Mouse (Mus musculus) limb, embryonic 13.5 days (tissue): Measurements from ENCODE around the gene Esr1. TPM values are rescaled to one million over a fixed set of nuclear protein-coding genes. Genes with fewer than 3 reads are reported as not detected.

ENCODE experiments used
- ATAC-seq: fragments of 200-750 bp; cut with Nextera tagmentation; 2 replicates; pipeline ENCODE4 v1.8.0; 2017; ENCODE audit warnings: low read depth, moderate number of reproducible peaks, moderate TSS enrichment; ENCODE audit not compliant: low FRiP score
- H3K27ac ChIP-seq: fragments of 300-500 bp; sonication (generic); 2 replicates; pipeline ENCODE4 v1.5.1; 2015; ENCODE audit warnings: inconsistent platforms, mild to moderate bottlenecking, moderate library complexity
- H3K27me3 ChIP-seq: fragments of 300-500 bp; sonication (generic); 2 replicates; pipeline ENCODE4 v1.6.1; 2015; ENCODE audit warnings: mild to moderate bottlenecking, inconsistent platforms
- H3K36me3 ChIP-seq: fragments of 300-500 bp; sonication (generic); 2 replicates; pipeline ENCODE4 v1.6.1; 2015; ENCODE audit warnings: inconsistent platforms, mild to moderate bottlenecking, moderate library complexity
- H3K4me1 ChIP-seq: fragments of 300-500 bp; sonication (generic); 2 replicates; pipeline ENCODE4 v1.6.1; 2015; ENCODE audit warnings: inconsistent platforms
- H3K4me2 ChIP-seq: fragments of 300-500 bp; sonication (generic); replicated peaks from 2 replicates; pipeline ENCODE4 v1.6.1; 2015; ENCODE audit warnings: inconsistent platforms, mild to moderate bottlenecking, moderate library complexity
- H3K4me3 ChIP-seq: fragments of 300-500 bp; sonication (generic); 2 replicates; pipeline ENCODE4 v1.5.1; 2015; ENCODE audit warnings: moderate library complexity, mild to moderate bottlenecking, inconsistent platforms
- H3K9ac ChIP-seq: fragments of 300-500 bp; sonication (generic); 2 replicates; pipeline ENCODE4 v1.6.1; 2015; ENCODE audit warnings: mild to moderate bottlenecking, inconsistent platforms
- H3K9me3 ChIP-seq: fragments of 300-500 bp; sonication (generic); 2 replicates; pipeline ENCODE4 v1.6.1; 2016; ENCODE audit warnings: inconsistent platforms
- WGBS: fragments of 180-500 bp; shearing (Covaris S2); methylation state at CpG from one replicate; pipeline ENCODE4 v1.1.7; 2015; 5-methylcytosine and 5-hydroxymethylcytosine counted together
- polyA plus RNA-seq: library from polyadenylated mRNA; unstranded; fragments of >200 nt; fragmentation: Nextera tagmentation; extraction: Ambion mirVana; gene quantifications from 2 replicates; pipeline ENCODE4 v1.2.1, GENCODE M21; 2015

Esr1 gene
- polyA plus RNA-seq, 1 experiment from 2014 or later: 0.92 TPM

DNA sequence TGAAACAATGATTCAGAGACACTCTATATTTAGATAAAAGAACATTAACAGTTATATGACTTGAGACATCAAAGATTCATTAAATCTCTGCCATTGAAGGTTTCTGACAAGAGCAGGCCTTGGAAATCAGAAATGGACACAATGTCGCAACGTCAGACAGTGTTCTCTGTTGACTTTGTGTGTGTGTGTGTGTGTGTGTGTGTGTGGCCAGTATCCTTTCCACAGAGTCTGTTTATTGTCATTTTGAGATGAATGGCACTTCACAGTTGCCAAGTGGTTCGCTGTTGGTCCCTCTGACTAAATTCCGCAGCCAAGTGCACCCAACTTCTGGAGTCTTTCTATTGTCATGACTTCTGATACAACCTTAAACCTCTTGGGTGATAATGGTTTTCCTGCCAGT is 362.9 kb downstream of the Esr1 start:
- Histone ChIP-seq H3K4me2 (no peak overlapping the region), H3K4me3 (no peak overlapping the region), H3K36me3 (no peaks in the 10 kb centered on the region), H3K9ac (no peak overlapping the region), H3K27ac (no peak overlapping the region), H3K4me1 (no peaks in the 10 kb centered on the region; the same call in 1 of the 2 replicates), H3K9me3 (no peaks in the 10 kb centered on the region), H3K27me3 (no peaks in the 10 kb centered on the region)
- 88% methylated on average over 4 of the region's 4 CpGs for WGBS
- no peak for ATAC-seq

DNA sequence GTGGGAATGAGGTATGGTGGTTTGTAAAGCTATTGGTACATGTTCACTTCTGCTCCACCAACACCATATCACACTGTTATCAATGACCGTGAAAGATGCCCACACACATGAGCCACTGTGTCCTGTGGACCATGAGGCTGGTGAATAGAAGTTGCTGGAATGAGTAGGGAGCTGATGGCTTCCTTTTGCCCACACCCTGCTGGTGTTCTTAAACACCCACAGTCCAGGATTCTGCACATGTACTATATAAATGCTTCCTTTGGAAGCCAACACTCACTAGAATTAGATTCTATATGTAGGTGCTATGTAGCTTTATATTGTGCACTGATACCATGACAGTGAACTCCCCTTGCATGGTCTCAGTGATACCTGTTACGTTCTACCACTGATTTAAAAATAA is 365.2 kb downstream of the Esr1 start:
- ATAC-seq: no peak
- no peaks in the 10 kb centered on the region; the same call in 1 of the 2 replicates for H3K4me1 ChIP-seq
- no peak overlapping the region for H3K27ac ChIP-seq
- no peaks in the 10 kb centered on the region for H3K27me3 ChIP-seq
- no peak overlapping the region for H3K4me2 ChIP-seq
- H3K9ac ChIP-seq: no peak overlapping the region
- no peaks in the 10 kb centered on the region for H3K9me3 ChIP-seq
- H3K36me3 ChIP-seq: no peaks in the 10 kb centered on the region
- no peak overlapping the region for H3K4me3 ChIP-seq
- WGBS: 87% methylated on average over 2 of the region's 2 CpGs

DNA sequence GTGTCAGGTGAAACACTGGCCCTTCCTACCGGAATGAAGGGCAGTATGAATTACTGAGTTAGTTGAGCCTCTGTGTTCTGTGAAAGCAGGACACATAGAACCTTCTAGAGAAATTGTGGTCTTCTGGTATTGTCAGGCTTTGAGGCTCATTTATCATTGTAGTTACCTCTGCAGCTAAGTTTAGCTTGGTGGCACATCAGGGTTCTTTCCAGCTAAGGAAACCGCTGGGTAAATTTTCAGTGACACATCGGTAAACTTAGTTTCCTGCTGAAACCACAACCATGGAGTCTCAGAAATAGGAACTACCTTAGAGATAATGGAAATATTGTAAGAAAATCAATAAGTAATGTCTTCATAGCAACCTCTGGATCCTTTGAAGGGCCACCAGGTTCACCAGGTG is 366.0 kb downstream of the Esr1 start:
- Histone ChIP-seq H3K36me3 (no peaks in the 10 kb centered on the region), H3K9ac (no peak overlapping the region), H3K4me3 (no peak overlapping the region), H3K9me3 (no peaks in the 10 kb centered on the region), H3K4me1 (no peaks in the 10 kb centered on the region; the same call in 1 of the 2 replicates), H3K27me3 (no peaks in the 10 kb centered on the region), H3K4me2 (no peak overlapping the region), H3K27ac (no peak overlapping the region)
- WGBS: 94% methylated on average over 3 of the region's 3 CpGs
- ATAC-seq: no peak

- Histone ChIP-seq H3K9ac (no peak overlapping the region), H3K4me3 (no peak overlapping the region), H3K4me1 (no peaks in the 10 kb centered on the region), H3K27ac (no peak overlapping the region), H3K36me3 (no peaks in the 10 kb centered on the region), H3K4me2 (no peak overlapping the region), H3K9me3 (no peaks in the 10 kb centered on the region), H3K27me3 (no peaks in the 10 kb centered on the region)
- 71% methylated on average over 2 of the region's 2 CpGs for WGBS
- ATAC-seq: no peak
Measured at GRCm38 (mm10) chr10:4983919-4984318, 372.5 kb downstream of the Esr1 start.

- ATAC-seq: no peak
- H3K36me3 ChIP-seq: no peaks in the 10 kb centered on the region
- no peak overlapping the region for H3K4me2 ChIP-seq
- H3K27ac ChIP-seq: no peak overlapping the region
- WGBS: 88% methylated on average over 3 of the region's 3 CpGs
- H3K27me3 ChIP-seq: no peaks in the 10 kb centered on the region; the same call in 1 of the 2 replicates
- no peak overlapping the region for H3K4me3 ChIP-seq
- no peaks in the 10 kb centered on the region for H3K9me3 ChIP-seq
- H3K9ac ChIP-seq: no peak overlapping the region
- no peaks in the 10 kb centered on the region for H3K4me1 ChIP-seq
Measured at GRCm38 (mm10) chr10:4993802-4994201, 382.4 kb downstream of the Esr1 start.

GRCm38 (mm10) chr10:4996592-4996991 is 385.2 kb downstream of the Esr1 start:
- ATAC-seq: no peak
- 74% methylated on average over 3 of the region's 3 CpGs for WGBS

GRCm38 (mm10) chr10:5008795-5009366 is 397.5 kb downstream of the Esr1 start:
- Histone ChIP-seq H3K9me3 (no peaks in the 10 kb centered on the region), H3K36me3 (no peaks in the 10 kb centered on the region), H3K9ac (no peak overlapping the region), H3K4me2 (peak overlapping the region; percentile 33), H3K4me3 (no peak overlapping the region), H3K4me1 (peaks cover 14% of the 10 kb centered on the region), H3K27me3 (peaks cover 28% of the 10 kb centered on the region; the same call in 1 of the 2 replicates), H3K27ac (no peak overlapping the region)
- 17% methylated on average over 8 of the region's 8 CpGs for WGBS
- peak; percentile 55; the same call in 1 of the 2 replicates for ATAC-seq

More at GRCm38 (mm10) chr10:4996592-4996991, 385.2 kb downstream of the Esr1 start:
- no peak overlapping the region for H3K27ac ChIP-seq
- H3K9me3 ChIP-seq: no peaks in the 10 kb centered on the region
- H3K4me1 ChIP-seq: no peaks in the 10 kb centered on the region
- H3K36me3 ChIP-seq: no peaks in the 10 kb centered on the region
- H3K9ac ChIP-seq: no peak overlapping the region
- no peaks in the 10 kb centered on the region; the same call in 1 of the 2 replicates for H3K27me3 ChIP-seq
- no peak overlapping the region for H3K4me2 ChIP-seq
- no peak overlapping the region for H3K4me3 ChIP-seq

- no peak overlapping the region for H3K4me3 ChIP-seq
- no peak overlapping the region for H3K27ac ChIP-seq
- H3K9ac ChIP-seq: no peak overlapping the region
- peaks cover 22% of the 10 kb centered on the region; the same call in 1 of the 2 replicates for H3K27me3 ChIP-seq
- H3K4me2 ChIP-seq: no peak overlapping the region
- H3K9me3 ChIP-seq: no peaks in the 10 kb centered on the region
- H3K36me3 ChIP-seq: no peaks in the 10 kb centered on the region
- no peak for ATAC-seq
- peaks cover 14% of the 10 kb centered on the region for H3K4me1 ChIP-seq
Measured at GRCm38 (mm10) chr10:5012004-5012403, 400.6 kb downstream of the Esr1 start.

DNA sequence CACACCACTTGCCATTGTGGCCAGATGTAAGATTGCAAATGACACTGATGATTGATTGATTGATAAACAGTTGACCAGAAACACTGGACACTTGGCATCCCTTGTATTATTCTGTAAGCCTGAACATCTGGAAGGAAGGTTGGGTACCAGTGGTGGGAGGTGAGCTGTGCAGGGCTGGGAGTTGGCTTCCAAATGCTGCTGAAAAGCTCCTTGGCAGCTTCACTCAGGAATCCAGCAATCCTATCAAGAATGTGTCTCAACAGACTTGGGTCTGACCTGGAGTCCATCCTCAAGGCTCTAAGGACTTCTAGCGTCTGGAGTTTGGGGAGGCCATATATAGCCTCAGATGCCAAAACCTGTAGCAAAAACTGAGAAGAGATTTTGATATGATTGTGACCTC is 403.6 kb downstream of the Esr1 start:
- no peak overlapping the region for H3K4me2 ChIP-seq
- no peak overlapping the region for H3K4me3 ChIP-seq
- no peaks in the 10 kb centered on the region for H3K4me1 ChIP-seq
- H3K9ac ChIP-seq: no peak overlapping the region
- no peaks in the 10 kb centered on the region for H3K36me3 ChIP-seq
- 86% methylated on average over 1 of the region's 1 CpGs for WGBS
- H3K9me3 ChIP-seq: no peaks in the 10 kb centered on the region
- peaks cover 7% of the 10 kb centered on the region; the same call in 1 of the 2 replicates for H3K27me3 ChIP-seq
- ATAC-seq: no peak
- H3K27ac ChIP-seq: no peak overlapping the region

DNA sequence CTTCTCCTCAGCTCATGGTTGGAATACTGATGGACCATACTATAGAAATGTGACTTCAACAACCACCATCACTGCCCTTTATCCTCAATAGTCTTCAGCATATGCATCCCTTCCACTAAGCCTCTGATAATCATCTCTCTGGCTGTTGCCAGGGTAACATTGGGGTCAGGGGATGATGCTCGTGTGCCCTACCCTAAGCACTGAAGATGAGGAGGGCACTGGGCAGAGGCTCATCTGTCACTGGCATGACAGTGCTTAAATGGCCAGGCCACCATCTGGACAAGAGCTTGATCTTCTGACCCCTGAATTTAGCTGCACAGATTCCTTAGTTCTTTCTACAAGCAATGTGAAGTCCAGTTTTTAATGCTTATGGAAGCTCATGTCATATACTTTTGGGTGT is 405.8 kb downstream of the Esr1 start:
- H3K27ac ChIP-seq: no peak overlapping the region
- H3K4me1 ChIP-seq: no peaks in the 10 kb centered on the region
- no peak overlapping the region for H3K4me3 ChIP-seq
- no peaks in the 10 kb centered on the region for H3K9me3 ChIP-seq
- no peaks in the 10 kb centered on the region; the same call in 1 of the 2 replicates for H3K27me3 ChIP-seq
- 68% methylated on average over 1 of the region's 1 CpGs for WGBS
- ATAC-seq: no peak
- no peak overlapping the region for H3K4me2 ChIP-seq
- no peaks in the 10 kb centered on the region; the same call in 1 of the 2 replicates for H3K36me3 ChIP-seq
- H3K9ac ChIP-seq: no peak overlapping the region

- Histone ChIP-seq H3K4me1 (no peaks in the 10 kb centered on the region), H3K4me2 (no peak overlapping the region), H3K4me3 (no peak overlapping the region), H3K9ac (no peak overlapping the region), H3K36me3 (peaks cover 2% of the 10 kb centered on the region), H3K9me3 (no peaks in the 10 kb centered on the region), H3K27me3 (no peaks in the 10 kb centered on the region), H3K27ac (no peak overlapping the region)
- no peak for ATAC-seq
- WGBS: 95% methylated on average over 4 of the region's 4 CpGs
Measured at GRCm38 (mm10) chr10:5025906-5026305, 414.5 kb downstream of the Esr1 start.

DNA sequence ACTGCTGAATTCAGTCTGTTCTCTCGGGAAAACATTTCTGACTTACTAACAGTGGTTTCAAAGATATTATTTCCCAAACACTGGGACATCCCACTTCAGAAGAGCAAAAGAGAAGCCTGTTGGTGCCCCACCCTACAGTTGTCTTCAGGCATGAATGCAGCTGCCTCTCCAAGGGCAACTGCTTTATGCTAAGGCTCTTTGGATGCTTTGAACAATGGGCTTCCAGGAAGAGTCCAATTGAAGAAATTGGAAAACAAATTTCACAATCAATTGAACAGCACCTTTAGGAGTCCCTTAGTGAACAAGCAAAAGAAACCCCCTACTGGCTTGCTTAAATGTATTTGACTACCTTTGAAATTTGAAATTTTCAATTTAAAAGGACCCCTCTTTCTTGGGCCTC is 415.8 kb downstream of the Esr1 start:
- no peak for ATAC-seq
- no peak overlapping the region for H3K27ac ChIP-seq
- H3K27me3 ChIP-seq: no peaks in the 10 kb centered on the region
- no peaks in the 10 kb centered on the region for H3K4me1 ChIP-seq
- no peak overlapping the region for H3K4me3 ChIP-seq
- H3K4me2 ChIP-seq: no peak overlapping the region
- 91% methylated on average over 1 of the region's 1 CpGs for WGBS
- peaks cover 9% of the 10 kb centered on the region; the same call in 1 of the 2 replicates for H3K36me3 ChIP-seq
- H3K9ac ChIP-seq: no peak overlapping the region
- no peaks in the 10 kb centered on the region for H3K9me3 ChIP-seq

GRCm38 (mm10) chr10:5028301-5028700 is 416.9 kb downstream of the Esr1 start:
- Histone ChIP-seq H3K4me1 (no peaks in the 10 kb centered on the region), H3K9ac (no peak overlapping the region), H3K9me3 (no peaks in the 10 kb centered on the region), H3K27me3 (no peaks in the 10 kb centered on the region), H3K27ac (no peak overlapping the region), H3K4me2 (no peak overlapping the region), H3K4me3 (no peak overlapping the region), H3K36me3 (peaks cover 16% of the 10 kb centered on the region; the same call in 1 of the 2 replicates)
- ATAC-seq: no peak
- 81% methylated on average over 9 of the region's 9 CpGs for WGBS
